Mouse (Mus musculus) C2C12 (cell line): Measurements from ENCODE around the gene Patj.

Experiments used
- CTCF ChIP-seq: IDR thresholded peaks from one replicate; pipeline ENCODE4 v1.5.1; 2011; ENCODE audit not compliant: control insufficient read depth, insufficient read depth, insufficient read length
- MAX ChIP-seq: IDR thresholded peaks from one replicate; pipeline ENCODE4 v1.6.1; 2011; ENCODE audit warnings: mild to moderate bottlenecking, control low read depth
- MYOD1 ChIP-seq: IDR thresholded peaks from one replicate; pipeline ENCODE4 v1.6.1; 2011; ENCODE audit warnings: low read depth; ENCODE audit not compliant: control insufficient read depth, insufficient read length
- MYOG ChIP-seq: IDR thresholded peaks from one replicate; pipeline ENCODE4 v1.6.1; 2011; ENCODE audit not compliant: control insufficient read depth, insufficient read length; ENCODE audit errors: extremely low read depth
- USF1 ChIP-seq: IDR thresholded peaks from one replicate; pipeline ENCODE4 v1.6.1; 2011; ENCODE audit warnings: low read depth, mild to moderate bottlenecking, control low read depth, moderate library complexity

GRCm38 (mm10) chr4:98395346-98395689, 267 bp upstream of the Patj start:
- TF ChIP-seq CTCF (no peak), MAX (no peak), USF1 (no peak), MYOD1 (no peak), MYOG (no peak)
